In the genomic region with DNA sequence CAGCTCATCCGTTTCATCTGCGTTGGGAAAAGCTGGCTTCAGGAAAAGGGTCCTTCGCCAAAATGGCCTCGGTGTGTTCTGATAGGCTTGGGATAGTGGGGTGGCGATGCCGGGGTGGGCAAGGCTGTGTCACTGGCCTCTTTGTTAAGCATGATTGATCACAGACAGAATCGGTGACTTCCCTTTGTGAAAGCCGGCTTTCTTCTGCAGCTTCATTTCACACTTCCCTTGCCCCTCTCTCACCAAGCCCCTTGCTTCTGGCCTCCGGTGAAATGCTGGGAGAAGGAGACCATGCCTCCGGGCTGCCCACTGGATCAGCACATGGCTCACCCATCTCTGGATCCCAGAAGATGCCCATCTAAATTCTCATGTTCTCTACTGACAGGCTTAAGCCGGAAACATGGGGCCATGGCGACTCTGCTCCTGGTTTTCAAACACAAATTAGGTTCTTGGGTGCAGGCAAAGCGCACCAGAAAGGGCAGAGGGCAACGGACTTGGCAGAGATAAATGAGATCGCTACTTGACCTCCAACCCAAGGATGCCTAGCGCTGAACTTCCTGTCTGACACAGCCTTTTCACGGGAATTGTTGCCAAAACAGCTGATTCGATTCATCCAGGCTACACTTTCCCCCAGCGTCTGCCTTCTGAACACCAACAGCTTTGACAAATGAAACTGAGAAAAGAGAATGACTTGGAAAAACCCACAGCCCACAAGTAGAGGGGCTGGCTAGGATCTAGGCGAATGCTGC, we compare ENCODE assay signal across 8 mouse cellular contexts.
DNase-seq lines count a peak whose midpoint lies in the region; ATAC-seq and TF ChIP-seq lines count a peak whose summit lies in the region.

No protein-coding gene starts in this region.

- no peak overlapping the region for H3K4me3 ChIP-seq in embryonic facial prominence, embryonic 13.5 days
- no peak overlapping the region for H3K4me3 ChIP-seq in kidney, postnatal 0 days (replicated peaks; ENCODE audit: low read depth, low read length)
- H3K4me3 ChIP-seq in midbrain, embryonic 13.5 days (replicated peaks) = peak overlapping the region; percentile 9; the same call in 1 of the 2 replicates
- no peak overlapping the region for H3K4me3 ChIP-seq in thymus, adult 2 months (ENCODE audit: control insufficient read depth, insufficient read depth, low read length)
- no peak overlapping the region for H3K4me3 ChIP-seq in left cerebral cortex, adult 2 months

- H3K27me3 ChIP-seq in embryonic facial prominence, embryonic 13.5 days = no peaks in the 10 kb centered on the region
- H3K27me3 ChIP-seq in kidney, postnatal 0 days (ENCODE audit: insufficient read depth, low read length) = no peaks in the 10 kb centered on the region
- peaks cover 21% of the 10 kb centered on the region for H3K27me3 ChIP-seq in midbrain, embryonic 13.5 days
- no peaks in the 10 kb centered on the region for H3K27me3 ChIP-seq in thymus, adult 2 months (ENCODE audit: control insufficient read depth, insufficient read depth, low read length)

- H3K36me3 ChIP-seq in embryonic facial prominence, embryonic 13.5 days = no peaks in the 10 kb centered on the region
- H3K36me3 ChIP-seq in kidney, postnatal 0 days (ENCODE audit: insufficient read depth, low read length) = no peaks in the 10 kb centered on the region
- no peaks in the 10 kb centered on the region for H3K36me3 ChIP-seq in midbrain, embryonic 13.5 days
- H3K36me3 ChIP-seq in thymus, adult 2 months (ENCODE audit: control insufficient read depth, insufficient read depth, low read length) = no peaks in the 10 kb centered on the region

- TF ChIP-seq CTCF in kidney, postnatal 0 days (IDR thresholded peaks at IDR 0.05; ENCODE audit: low read depth) = no peak
- TF ChIP-seq CTCF in thymus, adult 2 months (IDR thresholded peaks at IDR 0.05; ENCODE audit: borderline replicate concordance, control insufficient read depth, extremely low read depth, insufficient read depth, low read length, poor library complexity) = no peak
- TF ChIP-seq CTCF in left cerebral cortex, adult 2 months (IDR thresholded peaks at IDR 0.05) = no peak

- TF ChIP-seq POLR2A in thymus, adult 2 months (IDR thresholded peaks at IDR 0.05; ENCODE audit: control insufficient read depth, extremely low read depth, insufficient read depth, low read length, poor library complexity) = no peak

- intact Hi-C loops in left cerebral cortex, adult 2 months (cut with DNase I) = no loop called here

- 34% methylated on average over 20 of the region's 20 CpGs for WGBS in embryonic facial prominence, embryonic 13.5 days
- 15% methylated on average over 20 of the region's 20 CpGs for WGBS in kidney, postnatal 0 days
- WGBS in midbrain, embryonic 13.5 days = 16% methylated on average over 20 of the region's 20 CpGs
- WGBS in thymus, adult 2 months = 68% methylated on average over 20 of the region's 20 CpGs

- no peak for ATAC-seq in embryonic facial prominence, embryonic 13.5 days (ENCODE audit: insufficient number of reproducible peaks, insufficient read depth, low FRiP score, low TSS enrichment, low read depth)
- ATAC-seq in kidney, postnatal 0 days (replicated peaks; ENCODE audit: low FRiP score, low read depth) = no peak; the same call in 1 of the 2 replicates
- peak; percentile 47 for ATAC-seq in midbrain, embryonic 13.5 days

- H3K9ac ChIP-seq in embryonic facial prominence, embryonic 13.5 days = no peak overlapping the region
- H3K9ac ChIP-seq in kidney, postnatal 0 days (ENCODE audit: low read depth, low read length) = no peak overlapping the region
- 0 out of 2 replicates have a peak overlapping the region, but pooled peaks have one; percentile 23 for H3K9ac ChIP-seq in midbrain, embryonic 13.5 days (replicated peaks)

- peak; percentile 23 to 76 for DNase-seq in adrenal gland, adult (ENCODE audit: inconsistent age in 2 of 2, low spot score in 1 of 2)
- DNase-seq in adrenal gland, postnatal 4 days (ENCODE audit: low spot score in 2 of 2) = no peak
- peak; percentile 44 for DNase-seq in kidney, postnatal 0 days (ENCODE audit: low spot score)
- no peak for DNase-seq in thymus, adult 2 months
- no peak for DNase-seq in left cerebral cortex, adult 2 months (ENCODE audit: extremely low spot score in 1 of 2, low spot score in 2 of 2)
- no peak for DNase-seq in cerebellum, adult 9-10 months

- no peaks in the 10 kb centered on the region for H3K9me3 ChIP-seq in embryonic facial prominence, embryonic 13.5 days
- no peaks in the 10 kb centered on the region for H3K9me3 ChIP-seq in kidney, postnatal 0 days (replicated peaks; ENCODE audit: low read length)
- H3K9me3 ChIP-seq in midbrain, embryonic 13.5 days = no peaks in the 10 kb centered on the region

- peak overlapping the region; percentile 26; the same call in 1 of the 2 replicates for H3K4me2 ChIP-seq in embryonic facial prominence, embryonic 13.5 days
- H3K4me2 ChIP-seq in kidney, postnatal 0 days (ENCODE audit: low read length) = peak overlapping the region; percentile 41
- peak overlapping the region; percentile 39 for H3K4me2 ChIP-seq in midbrain, embryonic 13.5 days (replicated peaks)

- H3K27ac ChIP-seq in embryonic facial prominence, embryonic 13.5 days = peak overlapping the region; percentile 39; the same call in 1 of the 2 replicates
- H3K27ac ChIP-seq in kidney, postnatal 0 days = no peak overlapping the region
- H3K27ac ChIP-seq in midbrain, embryonic 13.5 days = 0 out of 2 replicates have a peak overlapping the region, but pooled peaks have one; percentile 4
- H3K27ac ChIP-seq in thymus, adult 2 months (ENCODE audit: control insufficient read depth, insufficient read depth, low read length) = no peak overlapping the region
- H3K27ac ChIP-seq in left cerebral cortex, adult 2 months = no peak overlapping the region

- H3K4me1 ChIP-seq in embryonic facial prominence, embryonic 13.5 days = peaks cover 30% of the 10 kb centered on the region
- H3K4me1 ChIP-seq in kidney, postnatal 0 days (replicated peaks; ENCODE audit: insufficient read depth, low read length) = peaks cover 6% of the 10 kb centered on the region; the same call in 1 of the 2 replicates
- H3K4me1 ChIP-seq in midbrain, embryonic 13.5 days (replicated peaks) = peaks cover 28% of the 10 kb centered on the region
- no peaks in the 10 kb centered on the region for H3K4me1 ChIP-seq in thymus, adult 2 months (replicated peaks; ENCODE audit: control insufficient read depth, insufficient read depth, low read length)

Comparison
In these comparisons a context has a peak if more than half of its experiments do, and no peak if none do; other contexts are left out.
1. DNase-seq: peak in adrenal gland, adult (2 of 2) and kidney, postnatal 0 days (single experiment); none in adrenal gland, postnatal 4 days (0 of 2), thymus, adult 2 months (single experiment), left cerebral cortex, adult 2 months (0 of 2) and cerebellum, adult 9-10 months (single experiment).
2. H3K27ac ChIP-seq: peak in embryonic facial prominence, embryonic 13.5 days (single experiment) and midbrain, embryonic 13.5 days (single experiment); none in kidney, postnatal 0 days (single experiment), thymus, adult 2 months (single experiment) and left cerebral cortex, adult 2 months (single experiment).
3. Peak in every context shown above with its lines, with median percentiles within 50 percentile points of each other: H3K4me2 ChIP-seq.